Mouse (Mus musculus) heart, embryonic 16.5 days (tissue): ENCODE measurements around the gene H2al2a. TPM values are rescaled to one million over a fixed set of nuclear protein-coding genes. Genes with fewer than 3 reads are reported as not detected.
"Not testable (repeated sequence)": the region's sequence is repeated elsewhere in the genome, so short reads cannot be mapped to it uniquely, and the experiment has no call there.

ENCODE experiments used
- ATAC-seq: fragments of 200-750 bp; cut with Nextera tagmentation; replicated peaks from 2 replicates; pipeline ENCODE4 v1.8.0; 2017; ENCODE audit warnings: moderate number of reproducible peaks; ENCODE audit not compliant: insufficient read depth, low FRiP score; ENCODE audit errors: extremely low read depth
- H3K27ac ChIP-seq: fragments of 300-500 bp; sonication (generic); 2 replicates; pipeline ENCODE4 v1.5.1; 2014; ENCODE audit warnings: mild to moderate bottlenecking, low read length, control low read depth, moderate library complexity
- H3K27me3 ChIP-seq: fragments of 300-500 bp; sonication (generic); 2 replicates; pipeline ENCODE4 v1.6.1; 2014; ENCODE audit warnings: low read length, mixed read lengths; ENCODE audit not compliant: control insufficient read depth, insufficient read depth
- H3K36me3 ChIP-seq: fragments of 300-500 bp; sonication (generic); 2 replicates; pipeline ENCODE4 v1.6.1; 2014; ENCODE audit not compliant: control insufficient read depth, insufficient read depth
- H3K4me1 ChIP-seq: fragments of 300-500 bp; sonication (generic); 2 replicates; pipeline ENCODE4 v1.6.1; 2014; ENCODE audit warnings: low read length, mixed read lengths; ENCODE audit not compliant: control insufficient read depth, insufficient read depth
- H3K4me2 ChIP-seq: fragments of 300-500 bp; sonication (generic); 2 replicates; pipeline ENCODE4 v1.6.1; 2014; ENCODE audit warnings: low read depth, mild to moderate bottlenecking, control low read depth, low read length
- H3K4me3 ChIP-seq: fragments of 300-500 bp; sonication (generic); 2 replicates; pipeline ENCODE4 v1.5.1; 2014; ENCODE audit warnings: mild to moderate bottlenecking, control low read depth, low read length
- H3K9ac ChIP-seq: fragments of 300-500 bp; sonication (generic); 2 replicates; pipeline ENCODE4 v1.6.1; 2014; ENCODE audit warnings: low read length, control low read depth
- H3K9me3 ChIP-seq: fragments of 300-500 bp; sonication (generic); replicated peaks from 2 replicates; pipeline ENCODE4 v1.6.1; 2016; ENCODE audit warnings: low read length; ENCODE audit not compliant: control insufficient read depth
- WGBS: fragments of 180-500 bp; shearing (Covaris S2); extraction: QIAGEN DNeasy Blood & Tissue Kit; methylation state at CpG from one replicate; pipeline ENCODE4 v1.1.7; 2014; 5-methylcytosine and 5-hydroxymethylcytosine counted together
- polyA plus RNA-seq: library from polyadenylated mRNA; unstranded; fragments of >200 nt; fragmentation: Nextera tagmentation; extraction: Ambion mirVana; gene quantifications from 2 replicates; pipeline ENCODE4 v1.2.1, GENCODE M21; 2015

H2al2a gene
- polyA plus RNA-seq, 1 experiment from 2014 or later = not detected

DNA sequence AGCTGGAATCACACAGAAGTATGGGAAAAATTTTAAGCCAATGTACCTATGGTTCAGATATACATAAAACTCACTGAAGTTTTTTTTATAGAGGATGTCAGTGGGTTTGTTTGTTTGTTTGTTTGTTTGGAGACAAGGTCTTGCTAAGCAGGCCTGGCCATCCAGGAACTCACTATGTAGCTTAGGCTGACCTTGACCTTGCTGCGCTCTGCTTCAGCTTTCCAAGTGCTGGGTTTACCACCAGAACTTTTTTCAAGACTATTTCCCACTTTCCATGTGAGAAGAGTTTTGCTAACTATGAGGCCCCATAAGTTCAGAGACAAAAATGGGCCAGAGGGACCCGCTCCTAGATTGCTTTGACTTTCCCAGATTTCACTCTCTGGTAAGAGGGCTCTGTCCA lies 23.9 kb downstream of the H2al2a start:
- Histone ChIP-seq H3K9ac (no peak overlapping the region), H3K27me3 (no peaks in the 10 kb centered on the region), H3K4me2 (no peak overlapping the region), H3K4me1 (no peaks in the 10 kb centered on the region), H3K36me3 (no peaks in the 10 kb centered on the region), H3K4me3 (no peak overlapping the region), H3K9me3 (no peaks in the 10 kb centered on the region), H3K27ac (no peak overlapping the region)
- WGBS = 86% methylated on average over 2 of the region's 2 CpGs
- no peak for ATAC-seq

DNA sequence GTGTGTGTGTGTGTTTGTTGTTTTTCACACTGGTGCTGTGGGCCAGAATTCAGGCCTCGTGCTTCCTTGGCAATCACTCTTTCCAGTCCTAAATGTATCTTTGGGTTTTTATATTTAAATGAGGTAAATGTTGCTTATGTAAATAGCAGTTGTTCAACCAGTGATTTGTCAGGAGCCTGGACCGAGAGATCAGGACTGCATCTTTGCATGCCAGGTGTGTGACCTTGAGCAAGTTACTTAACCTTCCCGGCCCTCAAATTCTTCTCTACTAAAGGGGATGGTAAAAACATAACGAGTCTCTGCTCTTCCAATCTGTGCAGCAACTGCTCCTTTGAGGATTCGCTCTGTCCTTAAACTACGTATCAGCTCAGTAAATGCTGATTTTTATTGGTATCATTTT lies 25.4 kb downstream of the H2al2a start:
- Histone ChIP-seq H3K4me3 (no peak overlapping the region), H3K36me3 (no peaks in the 10 kb centered on the region), H3K27ac (no peak overlapping the region), H3K4me1 (no peaks in the 10 kb centered on the region), H3K27me3 (no peaks in the 10 kb centered on the region), H3K4me2 (no peak overlapping the region), H3K9me3 (no peaks in the 10 kb centered on the region), H3K9ac (no peak overlapping the region)
- 83% methylated on average over 6 of the region's 6 CpGs for WGBS
- no peak for ATAC-seq

DNA sequence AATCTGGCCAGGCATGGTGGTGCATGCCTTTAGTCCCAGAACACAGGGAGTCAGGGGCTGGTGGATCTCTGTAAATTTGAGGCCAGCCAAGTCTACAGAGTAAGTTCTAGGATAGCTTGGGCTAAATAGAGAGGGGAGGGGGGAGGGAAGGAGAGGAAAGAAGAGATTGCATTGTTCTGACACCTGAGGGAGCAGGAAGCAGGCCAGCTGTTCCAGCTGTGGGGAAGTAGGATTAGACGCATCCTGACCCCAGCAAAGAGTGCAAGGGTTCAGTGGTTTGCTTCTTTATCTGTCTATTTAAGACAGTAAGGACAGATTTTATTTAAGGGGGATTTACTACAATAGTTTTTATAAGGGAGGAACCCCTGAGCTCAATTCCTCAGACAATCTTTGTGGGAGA lies 26.1 kb downstream of the H2al2a start:
- WGBS = 83% methylated on average over 1 of the region's 1 CpGs
- H3K4me2 ChIP-seq = no peak overlapping the region
- no peaks in the 10 kb centered on the region for H3K36me3 ChIP-seq
- H3K9ac ChIP-seq = no peak overlapping the region
- no peaks in the 10 kb centered on the region for H3K27me3 ChIP-seq
- no peaks in the 10 kb centered on the region for H3K9me3 ChIP-seq
- ATAC-seq = no peak
- no peaks in the 10 kb centered on the region for H3K4me1 ChIP-seq
- H3K4me3 ChIP-seq = no peak overlapping the region
- H3K27ac ChIP-seq = no peak overlapping the region

DNA sequence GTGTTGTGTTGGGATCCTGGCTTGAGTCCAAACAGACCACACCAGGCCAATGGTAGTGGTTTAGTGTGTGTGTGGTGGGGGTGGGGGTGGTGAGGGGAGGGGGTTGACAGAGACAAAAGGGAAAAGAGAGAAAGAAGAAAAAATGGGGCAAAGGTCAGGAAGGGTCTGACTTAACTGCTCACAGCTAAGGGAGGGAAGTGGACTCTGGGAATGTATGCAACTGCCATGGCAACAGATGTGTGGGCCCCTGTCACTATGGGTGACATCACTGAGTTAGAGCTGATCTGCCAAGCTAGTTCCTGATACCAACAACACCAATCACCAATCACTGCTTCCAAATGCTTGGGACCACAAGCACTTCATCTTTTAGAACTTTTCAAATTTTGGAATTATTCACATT lies 26.6 kb downstream of the H2al2a start:
- Histone ChIP-seq H3K9ac (no peak overlapping the region), H3K4me3 (no peak overlapping the region), H3K9me3 (no peaks in the 10 kb centered on the region), H3K36me3 (no peaks in the 10 kb centered on the region), H3K4me1 (no peaks in the 10 kb centered on the region), H3K4me2 (no peak overlapping the region), H3K27ac (no peak overlapping the region), H3K27me3 (no peaks in the 10 kb centered on the region)
- no peak for ATAC-seq

DNA sequence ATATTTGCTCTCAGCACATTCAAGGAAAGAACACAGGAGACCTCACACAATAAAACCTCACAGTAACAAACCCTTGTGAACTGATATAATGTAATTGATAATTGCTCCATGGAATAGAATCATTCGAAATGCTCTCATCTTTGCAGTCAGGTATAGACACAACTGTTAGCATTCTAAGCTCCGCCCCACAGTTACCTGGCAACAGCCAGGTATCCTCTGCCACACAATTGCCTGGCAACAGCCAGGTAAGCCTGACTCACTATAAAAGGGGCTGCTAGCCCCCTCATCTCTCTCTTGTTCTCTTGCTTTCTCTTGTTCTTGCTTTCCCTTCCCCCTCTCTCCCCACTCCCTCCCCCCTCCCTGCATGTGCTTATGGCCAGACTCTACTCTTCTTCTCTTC lies 28.2 kb downstream of the H2al2a start:
- H3K9ac ChIP-seq = no peak overlapping the region
- H3K4me1 ChIP-seq = no peaks in the 10 kb centered on the region
- no peak overlapping the region for H3K27ac ChIP-seq
- H3K9me3 ChIP-seq = no peaks in the 10 kb centered on the region
- WGBS = 75% methylated on average over 2 of the region's 2 CpGs
- no peaks in the 10 kb centered on the region for H3K27me3 ChIP-seq
- no peak for ATAC-seq
- no peaks in the 10 kb centered on the region for H3K36me3 ChIP-seq
- H3K4me3 ChIP-seq = no peak overlapping the region
- H3K4me2 ChIP-seq = no peak overlapping the region

DNA sequence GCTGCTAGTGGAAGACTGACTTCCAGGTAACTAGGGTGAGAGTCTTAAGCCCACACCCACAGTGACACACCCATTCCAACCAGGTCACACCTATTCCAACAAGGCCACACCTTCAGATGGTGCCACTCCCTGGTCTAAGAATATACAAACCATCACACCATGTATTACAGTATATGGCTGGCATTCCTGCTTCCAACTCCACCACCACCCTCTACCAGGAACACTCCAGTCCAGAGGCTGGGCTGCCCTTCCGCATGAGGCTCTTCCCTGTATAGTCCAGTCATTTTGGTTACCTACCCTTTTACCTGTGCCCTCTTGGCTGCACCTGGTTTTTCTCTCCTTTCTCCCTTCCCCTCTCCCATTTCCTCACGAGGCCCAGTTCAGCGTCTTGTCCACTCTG lies 28.7 kb downstream of the H2al2a start:
- not testable (repeated sequence) for H3K4me1 ChIP-seq, H3K9ac ChIP-seq, H3K27ac ChIP-seq, H3K36me3 ChIP-seq, H3K4me3 ChIP-seq, H3K9me3 ChIP-seq, H3K4me2 ChIP-seq, H3K27me3 ChIP-seq, ATAC-seq
- 85% methylated on average over 3 of the region's 3 CpGs for WGBS

DNA sequence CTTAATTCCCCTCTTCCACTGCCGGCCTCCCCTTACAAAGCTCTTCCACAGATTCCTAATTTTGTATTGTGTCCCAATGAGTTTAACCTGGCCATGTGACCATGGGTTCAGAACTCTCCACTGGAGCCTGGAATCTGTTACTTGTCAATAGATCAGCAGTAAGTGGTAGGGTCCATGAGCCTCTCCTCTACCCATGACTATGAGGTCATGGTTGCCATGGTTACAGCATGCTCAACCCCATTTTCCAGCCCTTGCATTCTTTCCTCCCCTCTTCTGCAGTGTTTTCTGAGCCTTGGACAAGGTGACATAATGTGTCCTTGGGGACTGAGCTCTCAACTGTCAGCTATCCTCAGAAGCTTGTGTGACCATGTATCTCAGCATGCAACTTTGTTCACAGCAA lies 37.3 kb downstream of the H2al2a start:
- no peak overlapping the region for H3K4me3 ChIP-seq
- no peaks in the 10 kb centered on the region for H3K4me1 ChIP-seq
- H3K27me3 ChIP-seq = no peaks in the 10 kb centered on the region
- no peak overlapping the region for H3K27ac ChIP-seq
- WGBS = 72% methylated on average over 1 of the region's 1 CpGs
- no peak overlapping the region for H3K9ac ChIP-seq
- H3K9me3 ChIP-seq = peaks cover 9% of the 10 kb centered on the region; the same call in 1 of the 2 replicates
- no peak overlapping the region for H3K4me2 ChIP-seq
- no peak for ATAC-seq
- H3K36me3 ChIP-seq = no peaks in the 10 kb centered on the region

DNA sequence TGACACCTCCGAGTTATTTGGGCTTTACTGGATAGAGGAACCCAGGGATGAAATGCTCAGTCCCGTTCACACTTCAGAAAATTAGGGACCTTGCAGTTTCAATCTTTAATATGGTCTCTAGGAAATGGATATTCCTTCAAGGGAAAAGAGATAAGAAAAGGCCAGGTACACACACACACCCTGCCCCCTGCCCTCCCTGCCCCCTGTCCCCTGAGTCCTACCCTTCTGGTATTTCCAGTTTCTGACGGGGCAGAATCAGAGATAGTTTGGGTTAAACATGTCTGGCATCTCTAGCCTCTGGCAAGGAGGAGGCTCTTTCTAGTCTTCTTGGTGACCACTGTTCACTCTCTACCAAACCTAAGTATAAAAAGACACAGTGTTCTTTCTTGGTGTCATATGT lies 49.9 kb downstream of the H2al2a start:
- WGBS = 68% methylated on average over 3 of the region's 3 CpGs
- no peak for ATAC-seq
- Histone ChIP-seq H3K9ac (no peak overlapping the region), H3K36me3 (no peaks in the 10 kb centered on the region), H3K4me3 (no peak overlapping the region), H3K4me2 (no peak overlapping the region), H3K4me1 (peaks cover 5% of the 10 kb centered on the region), H3K9me3 (no peaks in the 10 kb centered on the region), H3K27ac (no peak overlapping the region), H3K27me3 (no peaks in the 10 kb centered on the region)
